Mouse (Mus musculus) hindbrain, embryonic 11.5 days (tissue): ENCODE results near the gene Atl3. TPM values are rescaled to one million over a fixed set of nuclear protein-coding genes. Genes with fewer than 3 reads are reported as not detected.

Source experiments
- ATAC-seq: fragments of 200-750 bp; cut with Nextera tagmentation; 2 replicates; pipeline ENCODE4 v1.8.0; 2017; ENCODE audit warnings: mild to moderate bottlenecking, moderate TSS enrichment, moderate library complexity; ENCODE audit not compliant: low FRiP score
- DNase-seq: peaks from one replicate; pipeline ENCODE4 v3.0.0-alpha.2; 2015; ENCODE audit warnings: low spot score
- H3K27ac ChIP-seq: fragments of 300-500 bp; sonication (generic); 2 replicates; pipeline ENCODE4 v1.5.1; 2014; ENCODE audit warnings: mild to moderate bottlenecking, low read depth, low read length
- H3K27me3 ChIP-seq: fragments of 300-500 bp; sonication (generic); 2 replicates; pipeline ENCODE4 v1.6.1; 2014; ENCODE audit warnings: mild to moderate bottlenecking, low read length, moderate library complexity, mixed read lengths; ENCODE audit not compliant: control insufficient read depth, insufficient read depth
- H3K36me3 ChIP-seq: fragments of 300-500 bp; sonication (generic); 2 replicates; pipeline ENCODE4 v1.6.1; 2014; ENCODE audit warnings: mild to moderate bottlenecking, low read length, moderate library complexity, mixed read lengths; ENCODE audit not compliant: control insufficient read depth, insufficient read depth
- H3K4me1 ChIP-seq: fragments of 300-500 bp; sonication (generic); replicated peaks from 2 replicates; pipeline ENCODE4 v1.6.1; 2014; ENCODE audit warnings: low read length, mixed read lengths; ENCODE audit not compliant: control insufficient read depth, insufficient read depth
- H3K4me2 ChIP-seq: fragments of 300-500 bp; sonication (generic); replicated peaks from 2 replicates; pipeline ENCODE4 v1.6.1; 2014; ENCODE audit warnings: mild to moderate bottlenecking, low read depth, low read length
- H3K4me3 ChIP-seq: fragments of 300-500 bp; sonication (generic); 2 replicates; pipeline ENCODE4 v1.5.1; 2014; ENCODE audit warnings: low read depth, low read length
- H3K9ac ChIP-seq: fragments of 300-500 bp; sonication (generic); 2 replicates; pipeline ENCODE4 v1.6.1; 2014; ENCODE audit warnings: low read depth, low read length
- H3K9me3 ChIP-seq: fragments of 300-500 bp; sonication (generic); 2 replicates; pipeline ENCODE4 v1.6.1; 2016; ENCODE audit warnings: low read length; ENCODE audit not compliant: control insufficient read depth
- WGBS: fragments of 180-500 bp; shearing (Covaris S2); extraction: QIAGEN DNeasy Blood & Tissue Kit; methylation state at CpG from one replicate; pipeline ENCODE4 v1.1.7; 2014; 5-methylcytosine and 5-hydroxymethylcytosine counted together
- polyA plus RNA-seq: library from polyadenylated mRNA; unstranded; fragments of >200 nt; fragmentation: Nextera tagmentation; extraction: Ambion mirVana; gene quantifications from 2 replicates; pipeline ENCODE4 v1.2.1, GENCODE M21; 2014

Atl3 gene
- polyA plus RNA-seq = 8.4 and 9.4 TPM in 2 replicates

GRCm38 (mm10) chr19:7493352-7494186 is at the start of gene Atl3:
Atl3 (plus strand) TSS chr19:7494040.
- Histone ChIP-seq H3K27ac (peak within 1 kb of the TSS; percentile 92), H3K36me3 (no peaks in the 10 kb centered on the region), H3K4me2 (peak within 1 kb of the TSS; percentile 83), H3K9me3 (no peaks in the 10 kb centered on the region), H3K9ac (peak within 1 kb of the TSS; percentile 76), H3K27me3 (no peaks in the 10 kb centered on the region), H3K4me1 (no peaks in the 10 kb centered on the region), H3K4me3 (peak within 1 kb of the TSS; percentile 61)
- WGBS = 32% methylated on average over 31 of the region's 31 CpGs
- DNase-seq (peak; percentile 10), ATAC-seq (peak; percentile 1; the same call in 1 of the 2 replicates)

- Histone ChIP-seq H3K9ac (no peak overlapping the region), H3K27me3 (no peaks in the 10 kb centered on the region), H3K4me1 (no peaks in the 10 kb centered on the region), H3K36me3 (no peaks in the 10 kb centered on the region), H3K9me3 (no peaks in the 10 kb centered on the region), H3K27ac (no peak overlapping the region), H3K4me2 (no peak overlapping the region), H3K4me3 (no peak overlapping the region)
- ATAC-seq (no peak), DNase-seq (no peak)
- WGBS = 86% methylated on average over 2 of the region's 2 CpGs
These were observed 48.7 kb upstream of the Atl3 start for GRCm38 (mm10) chr19:7445105-7445504.

GRCm38 (mm10) chr19:7445596-7445995 is 48.2 kb upstream of the Atl3 start:
- Histone ChIP-seq H3K36me3 (no peaks in the 10 kb centered on the region), H3K4me1 (no peaks in the 10 kb centered on the region), H3K27ac (no peak overlapping the region), H3K9ac (no peak overlapping the region), H3K27me3 (no peaks in the 10 kb centered on the region), H3K4me2 (no peak overlapping the region), H3K9me3 (no peaks in the 10 kb centered on the region), H3K4me3 (no peak overlapping the region)
- DNase-seq (no peak), ATAC-seq (no peak)
- WGBS = 77% methylated on average over 1 of the region's 1 CpGs

GRCm38 (mm10) chr19:7456803-7457202 is 37.0 kb upstream of the Atl3 start:
- Histone ChIP-seq H3K27ac (no peak overlapping the region), H3K27me3 (no peaks in the 10 kb centered on the region), H3K9me3 (no peaks in the 10 kb centered on the region), H3K9ac (no peak overlapping the region), H3K4me2 (no peak overlapping the region), H3K36me3 (0 out of 2 replicates have a peak, but pooled peaks cover 3% of the 10 kb centered on the region), H3K4me3 (no peak overlapping the region), H3K4me1 (no peaks in the 10 kb centered on the region)
- DNase-seq = no peak
- WGBS = 90% methylated on average over 2 of the region's 2 CpGs
- ATAC-seq = no peak

GRCm38 (mm10) chr19:7458901-7459300 is 34.9 kb upstream of the Atl3 start:
- no peaks in the 10 kb centered on the region for H3K4me1 ChIP-seq
- H3K4me3 ChIP-seq = no peak overlapping the region
- ATAC-seq = no peak
- H3K36me3 ChIP-seq = 0 out of 2 replicates have a peak, but pooled peaks cover 3% of the 10 kb centered on the region
- H3K4me2 ChIP-seq = no peak overlapping the region
- H3K9ac ChIP-seq = no peak overlapping the region
- no peak for DNase-seq
- H3K27ac ChIP-seq = no peak overlapping the region
- H3K27me3 ChIP-seq = no peaks in the 10 kb centered on the region
- no peaks in the 10 kb centered on the region for H3K9me3 ChIP-seq

GRCm38 (mm10) chr19:7459370-7459769 is 34.5 kb upstream of the Atl3 start:
- Histone ChIP-seq H3K36me3 (0 out of 2 replicates have a peak, but pooled peaks cover 3% of the 10 kb centered on the region), H3K9me3 (no peaks in the 10 kb centered on the region), H3K9ac (no peak overlapping the region), H3K4me1 (no peaks in the 10 kb centered on the region), H3K4me3 (no peak overlapping the region), H3K27me3 (no peaks in the 10 kb centered on the region), H3K4me2 (no peak overlapping the region), H3K27ac (no peak overlapping the region)
- 93% methylated on average over 2 of the region's 2 CpGs for WGBS
- ATAC-seq (no peak), DNase-seq (no peak)

GRCm38 (mm10) chr19:7467915-7468314 is 25.9 kb upstream of the Atl3 start:
- no peak overlapping the region for H3K9ac ChIP-seq
- H3K4me3 ChIP-seq = no peak overlapping the region
- no peaks in the 10 kb centered on the region for H3K4me1 ChIP-seq
- DNase-seq (no peak), ATAC-seq (no peak)
- H3K27me3 ChIP-seq = no peaks in the 10 kb centered on the region
- no peak overlapping the region for H3K4me2 ChIP-seq
- H3K36me3 ChIP-seq = no peaks in the 10 kb centered on the region
- H3K27ac ChIP-seq = no peak overlapping the region
- no peaks in the 10 kb centered on the region for H3K9me3 ChIP-seq

- Histone ChIP-seq H3K9me3 (no peaks in the 10 kb centered on the region), H3K27ac (no peak overlapping the region), H3K27me3 (no peaks in the 10 kb centered on the region), H3K4me3 (no peak overlapping the region), H3K9ac (no peak overlapping the region), H3K4me1 (no peaks in the 10 kb centered on the region), H3K4me2 (no peak overlapping the region), H3K36me3 (no peaks in the 10 kb centered on the region)
- WGBS = 96% methylated on average over 2 of the region's 2 CpGs
- DNase-seq (no peak), ATAC-seq (no peak)
These were observed 23.2 kb upstream of the Atl3 start for GRCm38 (mm10) chr19:7470643-7471042.

GRCm38 (mm10) chr19:7479751-7480248 is 14.0 kb upstream of the Atl3 start:
- DNase-seq = no peak
- no peaks in the 10 kb centered on the region for H3K4me1 ChIP-seq
- no peak overlapping the region for H3K9ac ChIP-seq
- H3K27ac ChIP-seq = no peak overlapping the region
- no peak overlapping the region for H3K4me2 ChIP-seq
- 96% methylated on average over 3 of the region's 3 CpGs for WGBS
- no peak overlapping the region for H3K4me3 ChIP-seq
- ATAC-seq = no peak
- no peaks in the 10 kb centered on the region for H3K36me3 ChIP-seq
- no peaks in the 10 kb centered on the region for H3K9me3 ChIP-seq
- no peaks in the 10 kb centered on the region for H3K27me3 ChIP-seq
